Mouse (Mus musculus) T-helper 2 cell (primary cell): ENCODE measurements around the gene Srsf11.

Experiments used
- in situ Hi-C: fragments of 300-600 bp; cut with MboI, MseI; formaldehyde crosslinking; loops from one replicate; pipeline ENCODE4 v1.15.1; 2025; ENCODE audit warnings: high pct_unique_total_duplicates

The Srsf11 gene

DNA sequence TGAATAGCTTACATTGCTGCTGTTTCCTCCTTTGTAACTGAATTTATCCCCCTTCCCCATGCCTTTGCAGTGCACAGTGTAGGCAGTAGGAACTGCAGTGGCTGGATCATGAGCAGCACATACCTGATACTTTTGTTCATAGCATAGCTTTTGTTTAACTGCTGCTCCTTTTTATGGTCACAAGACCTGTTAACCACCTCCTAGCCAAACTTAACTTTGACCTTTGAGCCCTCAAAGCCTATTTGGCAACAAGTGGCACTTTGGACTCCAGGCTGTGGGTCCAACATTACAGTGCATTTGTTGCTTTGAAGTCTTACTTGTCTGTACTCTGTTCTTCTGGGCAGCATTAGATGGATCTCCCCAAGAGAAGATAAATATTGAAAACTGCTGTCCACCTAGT lies 43.1 kb downstream of the Srsf11 start:
- in situ Hi-C loops, result no loop called here

DNA sequence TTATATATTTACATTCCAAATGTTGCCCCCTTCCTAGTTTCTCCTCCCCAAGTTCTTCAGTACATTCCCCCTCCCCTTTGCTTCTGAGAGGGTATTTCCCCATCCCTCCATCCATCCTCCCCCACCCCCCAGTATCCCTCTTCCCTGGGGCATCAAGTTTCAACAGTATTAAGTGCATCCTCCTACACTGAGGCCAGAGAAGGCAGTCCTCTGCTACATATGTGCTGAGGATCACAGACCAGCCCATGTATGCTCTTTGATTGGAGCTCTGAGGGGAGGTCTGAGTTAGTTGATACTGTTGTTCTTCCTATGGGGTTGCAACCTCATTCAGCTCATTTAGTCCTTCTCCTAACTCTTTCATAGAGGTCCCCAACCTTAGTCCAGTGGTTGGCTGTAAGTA lies 56.8 kb downstream of the Srsf11 start:
- in situ Hi-C loops, result no loop called here

DNA sequence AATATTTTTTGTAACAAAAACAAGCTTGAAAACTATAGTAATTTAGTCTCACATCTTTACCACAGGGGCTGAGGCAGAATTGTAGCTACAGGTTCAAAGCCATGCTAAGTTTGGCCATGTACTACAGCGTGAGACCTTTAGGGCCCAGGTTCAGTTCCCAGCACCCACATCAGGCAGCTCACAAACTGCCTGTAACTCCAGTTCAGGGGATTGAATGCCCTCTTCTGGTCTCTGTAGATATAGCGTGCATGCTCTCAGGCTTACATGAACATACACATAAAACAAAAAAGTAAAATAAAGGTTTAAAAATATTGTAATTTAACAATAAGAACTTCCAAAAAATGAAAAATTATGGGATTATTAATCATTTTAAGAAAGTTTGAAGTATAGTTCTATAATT lies 63.2 kb downstream of the Srsf11 start:
- in situ Hi-C loops, result no loop called here

DNA sequence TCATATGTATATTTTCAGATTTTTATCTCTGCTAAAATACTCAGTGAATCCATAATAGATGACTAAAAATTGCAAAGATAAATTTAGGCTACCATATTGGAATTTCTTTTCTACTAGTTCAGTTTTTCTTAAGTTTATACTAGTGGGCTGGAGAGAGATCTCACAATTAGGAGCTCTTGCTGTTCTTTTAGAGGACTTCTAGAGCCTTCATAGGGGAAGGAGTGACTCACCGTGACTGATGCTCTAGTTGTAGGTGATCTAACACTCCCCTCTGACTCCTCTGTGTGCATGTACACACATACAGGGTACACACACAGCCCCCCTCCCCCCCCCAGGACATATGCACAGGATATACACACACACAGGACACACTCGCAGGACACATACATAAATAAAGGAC lies 65.3 kb downstream of the Srsf11 start:
- in situ Hi-C loops, result no loop called here
